Mouse (Mus musculus) CD4-positive, CD25-positive, alpha-beta regulatory T cell (primary cell): ENCODE data around the gene Ubac2. TPM values are rescaled to one million over a fixed set of nuclear protein-coding genes. Genes with fewer than 3 reads are reported as not detected.

ENCODE experiments used
- polyA plus RNA-seq: library from polyadenylated mRNA; unstranded; fragments of 100-300 nt; shearing (Covaris generic); gene quantifications from one replicate; pipeline ENCODE4 v1.2.1, GENCODE M21; 2017

The Ubac2 gene
- polyA plus RNA-seq = 189 TPM

GRCm38 (mm10) chr14:121878176-121878858, at the start of gene Ubac2:
Gene Ubac2, plus strand, starts transcription at chr14:121878620.

GRCm38 (mm10) chr14:121915621-121916020, 37.2 kb downstream of the Ubac2 start, which contains the start of gene Gpr18:
Gene Gpr18, minus strand, starts transcription at chr14:121915781.

GRCm38 (mm10) chr14:121964990-121965389, 86.6 kb downstream of the Ubac2 start, which contains the start of gene Gpr183:
Gene Gpr183, minus strand, starts transcription at chr14:121965195.

GRCm38 (mm10) chr14:122034451-122034850, 156.0 kb downstream of the Ubac2 start, which contains the start of gene Timm8a2:
Gene Timm8a2, plus strand, starts transcription at chr14:122034674.

Other genes with a start within 250 kb of the Ubac2 start
- 7.3 TPM for gene Dock9, start 80.8 kb upstream of the Ubac2 start, polyA plus RNA-seq
- 97.4 TPM for gene Gpr18, start 37.2 kb downstream of the Ubac2 start, polyA plus RNA-seq
- gene Gpr183, start 86.6 kb downstream of the Ubac2 start, polyA plus RNA-seq = 74.9 TPM
- gene Timm8a2, start 156.1 kb downstream of the Ubac2 start, polyA plus RNA-seq = 0.19 TPM
- 168 TPM for gene Tm9sf2, start 228.4 kb downstream of the Ubac2 start, polyA plus RNA-seq